In the genomic region with DNA sequence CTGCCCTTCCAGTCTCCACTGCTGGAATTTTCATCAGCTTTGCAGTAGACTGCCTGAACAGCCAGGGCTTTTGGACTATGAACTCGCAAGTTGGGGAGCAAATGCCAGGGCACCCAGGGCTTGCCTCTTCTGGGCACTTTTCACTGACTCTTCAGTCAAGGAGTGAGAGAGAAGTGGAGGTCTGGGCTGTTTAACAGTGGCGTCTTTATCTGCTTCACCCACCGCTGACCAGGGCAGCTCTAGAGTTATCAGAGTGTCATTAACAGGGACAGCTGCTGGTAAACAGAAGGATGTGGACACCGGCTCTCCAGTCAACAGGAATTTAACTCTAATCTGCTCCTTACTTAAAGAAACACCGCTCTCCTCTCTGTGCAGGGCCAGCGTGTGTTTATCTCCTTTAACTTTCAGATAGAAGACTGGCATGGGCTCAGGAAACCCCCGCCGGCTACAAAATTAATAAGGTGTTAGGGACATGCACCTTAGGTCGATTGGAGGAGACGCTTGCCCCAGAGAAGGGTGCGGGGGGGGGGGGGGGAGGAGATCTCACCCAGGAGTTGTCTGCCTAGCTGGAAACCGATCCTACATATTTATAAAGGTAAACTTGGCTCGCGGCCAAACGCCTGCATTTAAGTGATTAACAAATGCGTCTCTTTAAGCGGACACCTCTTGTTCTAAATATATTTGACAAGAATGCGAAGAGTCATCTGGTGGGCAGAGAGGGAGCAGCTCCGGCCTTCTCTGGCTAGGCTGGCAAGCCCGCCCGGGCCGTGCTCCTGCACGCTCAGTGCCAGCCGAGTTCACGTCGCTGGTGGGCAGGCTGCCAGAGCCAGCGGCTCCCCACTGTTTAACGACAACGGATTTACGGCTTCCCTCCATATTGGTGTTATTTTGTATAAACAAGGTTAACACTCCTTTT, we compare ENCODE assay signal across 7 mouse cellular contexts.
DNase-seq lines count a peak whose midpoint lies in the region; ATAC-seq and TF ChIP-seq lines count a peak whose summit lies in the region.

No protein-coding gene starts in this region.

- H3K4me3 ChIP-seq in embryonic facial prominence, embryonic 11.5 days (ENCODE audit: low read depth, low read length), result 0 out of 2 replicates have a peak overlapping the region, but pooled peaks have one; percentile 2
- peak overlapping the region; percentile 48 for H3K4me3 ChIP-seq in heart, embryonic 13.5 days
- peak overlapping the region; percentile 35 for H3K4me3 ChIP-seq in kidney, embryonic 16.5 days (ENCODE audit: low read length)
- H3K4me3 ChIP-seq in thymus, adult 2 months (ENCODE audit: control insufficient read depth, insufficient read depth, low read length), result no peak overlapping the region

- H3K36me3 ChIP-seq in embryonic facial prominence, embryonic 11.5 days (replicated peaks; ENCODE audit: control insufficient read depth, insufficient read depth, low read depth, low read length), result no peaks in the 10 kb centered on the region
- no peaks in the 10 kb centered on the region for H3K36me3 ChIP-seq in heart, embryonic 13.5 days
- no peaks in the 10 kb centered on the region for H3K36me3 ChIP-seq in kidney, embryonic 16.5 days (ENCODE audit: insufficient read depth, low read length)
- no peaks in the 10 kb centered on the region for H3K36me3 ChIP-seq in thymus, adult 2 months (ENCODE audit: control insufficient read depth, insufficient read depth, low read length)

- TF ChIP-seq CTCF in thymus, adult 2 months (IDR thresholded peaks at IDR 0.05; ENCODE audit: borderline replicate concordance, control insufficient read depth, extremely low read depth, insufficient read depth, low read length, poor library complexity), result no peak

- peak overlapping the region; percentile 25; the same call in 1 of the 2 replicates for H3K9ac ChIP-seq in embryonic facial prominence, embryonic 11.5 days (replicated peaks; ENCODE audit: low read length)
- H3K9ac ChIP-seq in heart, embryonic 13.5 days, result peak overlapping the region; percentile 72
- peak overlapping the region; percentile 59 for H3K9ac ChIP-seq in kidney, embryonic 16.5 days (replicated peaks; ENCODE audit: low read length)

- no peak for TF ChIP-seq POLR2A in thymus, adult 2 months (IDR thresholded peaks at IDR 0.05; ENCODE audit: control insufficient read depth, extremely low read depth, insufficient read depth, low read length, poor library complexity)

- no peaks in the 10 kb centered on the region for H3K9me3 ChIP-seq in embryonic facial prominence, embryonic 11.5 days (replicated peaks; ENCODE audit: control insufficient read depth, low read length)
- H3K9me3 ChIP-seq in heart, embryonic 13.5 days, result no peaks in the 10 kb centered on the region
- no peaks in the 10 kb centered on the region for H3K9me3 ChIP-seq in kidney, embryonic 16.5 days (ENCODE audit: low read length)

- WGBS in embryonic facial prominence, embryonic 11.5 days, result 2% methylated on average over 30 of the region's 30 CpGs
- 1% methylated on average over 30 of the region's 30 CpGs for WGBS in heart, embryonic 13.5 days
- under 1% methylated on average over 29 of the region's 30 CpGs for WGBS in kidney, embryonic 16.5 days
- WGBS in thymus, adult 2 months, result 6% methylated on average over 30 of the region's 30 CpGs

- 0 out of 2 replicates have a peak, but pooled peaks have one; percentile 59 for ATAC-seq in embryonic facial prominence, embryonic 11.5 days (replicated peaks; ENCODE audit: insufficient number of reproducible peaks, low FRiP score, low TSS enrichment, low read depth)
- ATAC-seq in heart, embryonic 13.5 days (ENCODE audit: extremely low read depth, insufficient number of reproducible peaks, low FRiP score, low TSS enrichment), result peak; percentile 45
- ATAC-seq in kidney, embryonic 16.5 days (ENCODE audit: low FRiP score, low TSS enrichment), result peak; percentile 77

- DNase-seq in brain, adult 2 months (ENCODE audit: low read depth, low spot score), result peak; percentile 8
- DNase-seq in embryonic facial prominence, embryonic 11.5 days (ENCODE audit: low spot score), result peak; percentile 53
- DNase-seq in lung, postnatal 10 days, result peak; percentile 71
- peak; percentile 14 for DNase-seq in retina, postnatal 7 days (ENCODE audit: low read depth, low spot score)
- no peak for DNase-seq in thymus, adult 2 months

- H3K27me3 ChIP-seq in embryonic facial prominence, embryonic 11.5 days (ENCODE audit: control insufficient read depth, insufficient read depth, low read length), result no peaks in the 10 kb centered on the region
- 0 out of 2 replicates have a peak, but pooled peaks cover 3% of the 10 kb centered on the region for H3K27me3 ChIP-seq in heart, embryonic 13.5 days (replicated peaks)
- H3K27me3 ChIP-seq in kidney, embryonic 16.5 days (ENCODE audit: insufficient read depth, low read length), result no peaks in the 10 kb centered on the region
- H3K27me3 ChIP-seq in thymus, adult 2 months (ENCODE audit: control insufficient read depth, insufficient read depth, low read length), result no peaks in the 10 kb centered on the region

- H3K4me1 ChIP-seq in embryonic facial prominence, embryonic 11.5 days (ENCODE audit: control insufficient read depth, insufficient read depth, low read length), result peaks cover 15% of the 10 kb centered on the region
- H3K4me1 ChIP-seq in heart, embryonic 13.5 days, result peaks cover 24% of the 10 kb centered on the region
- H3K4me1 ChIP-seq in kidney, embryonic 16.5 days (ENCODE audit: insufficient read depth, low read length), result peaks cover 27% of the 10 kb centered on the region
- no peaks in the 10 kb centered on the region for H3K4me1 ChIP-seq in thymus, adult 2 months (replicated peaks; ENCODE audit: control insufficient read depth, insufficient read depth, low read length)

- H3K27ac ChIP-seq in embryonic facial prominence, embryonic 11.5 days (replicated peaks; ENCODE audit: low read depth, low read length), result no peak overlapping the region
- H3K27ac ChIP-seq in heart, embryonic 13.5 days (replicated peaks), result peak overlapping the region; percentile 74
- peak overlapping the region; percentile 77 for H3K27ac ChIP-seq in kidney, embryonic 16.5 days (ENCODE audit: low read length)
- H3K27ac ChIP-seq in thymus, adult 2 months (ENCODE audit: control insufficient read depth, insufficient read depth, low read length), result no peak overlapping the region

- peak overlapping the region; percentile 54 for H3K4me2 ChIP-seq in embryonic facial prominence, embryonic 11.5 days (ENCODE audit: low read depth, low read length)
- H3K4me2 ChIP-seq in heart, embryonic 13.5 days, result peak overlapping the region; percentile 81
- H3K4me2 ChIP-seq in kidney, embryonic 16.5 days (replicated peaks; ENCODE audit: low read depth, low read length), result peak overlapping the region; percentile 62

Comparison
In these comparisons a context has a peak if more than half of its experiments do, and no peak if none do; other contexts are left out.
1. H3K27ac ChIP-seq: peak in heart, embryonic 13.5 days (single experiment) and kidney, embryonic 16.5 days (single experiment); none in embryonic facial prominence, embryonic 11.5 days (single experiment) and thymus, adult 2 months (single experiment).
2. Peak in every context shown above with its lines, with median percentiles within 50 percentile points of each other: ATAC-seq, H3K4me2 ChIP-seq and H3K9ac ChIP-seq.